Mouse (Mus musculus) adipocyte (in vitro differentiated cells): ENCODE data around the gene Myadml2.

Source experiments
- DNase-seq: peaks from one replicate; pipeline ENCODE4 v3.0.0-alpha.2; 2016; ENCODE audit warnings: low spot score

Gene Myadml2

DNA sequence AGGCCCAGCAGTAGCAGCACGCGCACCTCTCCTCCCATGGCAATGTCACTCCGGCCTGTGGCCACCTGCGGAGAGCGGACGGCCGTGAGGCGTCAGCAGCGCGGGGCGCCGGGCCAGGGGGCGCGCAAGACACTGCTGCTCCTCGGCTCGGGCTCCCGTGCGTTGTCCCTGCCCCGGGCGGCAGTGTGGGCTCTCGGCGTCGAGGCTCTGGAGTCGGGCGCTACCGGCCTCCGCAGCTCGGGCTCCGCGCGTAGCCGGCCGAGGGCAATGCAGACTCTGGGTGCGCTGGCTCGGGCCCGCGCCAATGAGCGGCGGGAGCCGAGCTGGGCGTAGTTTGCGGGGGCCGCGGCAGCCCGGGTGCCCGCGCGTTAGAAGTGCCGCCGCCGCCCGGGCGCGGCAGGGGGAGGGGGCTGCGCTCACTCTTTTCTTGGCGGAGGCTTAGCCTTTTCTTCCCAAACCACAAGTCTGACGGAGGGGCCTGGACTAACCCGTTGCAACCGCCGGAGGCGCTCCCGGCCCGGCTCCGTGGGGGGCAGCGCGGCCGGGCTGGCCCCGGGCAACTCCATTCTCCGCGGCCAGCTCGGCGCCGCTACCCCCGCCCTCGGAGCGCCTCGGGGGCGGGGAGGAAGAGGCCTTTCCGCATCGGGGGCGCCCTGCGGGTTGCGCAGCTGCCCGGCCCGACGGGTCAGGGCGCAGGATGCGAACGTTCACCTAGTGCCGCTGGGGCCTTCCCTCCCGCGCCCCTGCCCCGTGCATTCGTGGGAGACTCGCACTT is 12.5 kb upstream of the Myadml2 start:
- no peak for DNase-seq

- no peak for DNase-seq
These were observed 11.7 kb upstream of the Myadml2 start for GRCm38 (mm10) chr11:120659509-120660300.

DNA sequence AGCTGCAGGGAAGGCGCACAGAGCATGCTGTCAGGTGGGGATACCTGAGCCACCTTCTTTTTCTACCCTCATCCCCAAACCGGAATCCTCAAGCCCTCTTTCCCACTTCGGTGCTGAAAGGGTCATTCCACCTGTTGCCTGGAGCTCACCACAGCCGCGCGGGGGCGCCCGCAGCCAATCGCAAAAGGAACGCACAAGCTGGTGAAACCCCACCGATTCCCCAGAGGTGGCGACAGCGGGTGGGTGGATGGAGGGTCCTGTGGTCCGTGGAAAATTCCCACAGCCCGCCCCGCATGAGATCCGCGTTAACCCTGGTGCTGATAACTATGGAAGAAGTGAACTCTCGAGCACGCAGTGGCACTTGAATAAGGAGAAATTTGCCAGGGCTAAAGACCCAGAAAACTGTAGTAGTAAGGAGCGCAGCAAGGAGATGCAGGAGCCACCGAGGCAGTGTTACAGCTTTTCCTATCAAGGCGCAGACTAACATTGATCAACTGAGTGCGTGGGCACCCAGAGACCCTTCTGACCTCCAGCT is 11.0 kb upstream of the Myadml2 start:
- peak; percentile 49 for DNase-seq

DNA sequence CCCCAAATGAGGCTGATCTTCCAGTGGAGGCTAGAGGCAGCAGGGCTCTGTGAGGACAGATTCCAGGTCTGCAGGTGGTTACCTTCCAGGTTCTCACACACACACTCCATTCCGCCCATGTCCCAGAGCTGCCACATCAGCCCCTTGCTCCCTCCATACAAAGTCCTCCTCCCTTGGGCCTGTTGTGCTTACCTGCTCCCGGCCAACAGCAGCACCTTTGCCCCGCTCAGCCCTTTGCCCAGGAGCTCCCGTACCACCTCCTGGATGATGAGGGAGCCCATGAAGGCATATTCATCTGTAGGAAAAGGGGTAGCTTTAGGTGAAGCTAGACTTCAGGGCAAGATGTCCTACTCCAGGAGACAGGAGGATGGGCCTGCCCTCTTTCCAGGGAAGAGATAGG is 9.3 kb upstream of the Myadml2 start:
- DNase-seq = no peak

GRCm38 (mm10) chr11:120654741-120655140 is 6.8 kb upstream of the Myadml2 start:
- DNase-seq = peak; percentile 42

GRCm38 (mm10) chr11:120651872-120652271 is 3.9 kb upstream of the Myadml2 start:
- no peak for DNase-seq

DNA sequence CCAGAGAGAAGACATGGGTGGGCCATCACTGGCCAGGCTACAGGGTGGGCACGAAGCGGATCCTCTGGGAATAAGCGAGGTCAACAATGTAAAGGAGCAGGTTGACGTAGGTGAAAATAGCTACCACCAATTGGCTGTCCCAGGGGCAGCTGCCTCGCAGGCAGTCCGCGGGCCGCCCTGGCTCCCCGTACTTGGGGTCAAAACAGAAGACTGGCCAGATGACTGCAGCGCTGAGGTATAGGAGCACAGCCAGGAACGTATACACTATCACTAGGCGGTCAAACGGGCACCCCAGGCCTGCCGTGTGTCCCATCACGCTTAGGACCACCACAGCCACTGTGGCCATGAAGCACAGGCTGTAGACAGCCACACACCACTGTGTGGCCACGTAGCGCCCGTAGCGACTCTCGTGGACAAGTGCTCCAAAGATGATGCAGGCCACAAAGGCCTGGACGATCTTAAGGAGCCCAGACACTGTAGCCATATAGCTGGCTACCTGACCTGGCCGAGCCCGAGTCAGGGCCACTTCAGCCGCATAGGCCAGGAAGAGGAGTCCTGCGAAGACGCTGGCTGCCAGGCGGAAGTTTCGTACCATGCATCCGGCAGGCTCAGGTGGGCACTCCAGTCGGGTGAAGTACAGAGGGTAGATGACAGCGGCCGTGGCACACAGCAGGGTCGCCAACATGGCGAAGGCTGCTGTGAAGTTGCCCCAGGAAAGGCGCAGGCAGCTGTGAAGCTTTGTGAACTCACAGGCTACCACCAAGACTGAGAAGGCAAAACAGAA is 719 bp downstream of the Myadml2 start:
- DNase-seq = no peak

GRCm38 (mm10) chr11:120643601-120643987 is 4.4 kb downstream of the Myadml2 start, which contains the start of gene Pycr1:
TSS of gene Pycr1 (minus strand) at chr11:120643769.
- DNase-seq = peak; percentile 90

DNA sequence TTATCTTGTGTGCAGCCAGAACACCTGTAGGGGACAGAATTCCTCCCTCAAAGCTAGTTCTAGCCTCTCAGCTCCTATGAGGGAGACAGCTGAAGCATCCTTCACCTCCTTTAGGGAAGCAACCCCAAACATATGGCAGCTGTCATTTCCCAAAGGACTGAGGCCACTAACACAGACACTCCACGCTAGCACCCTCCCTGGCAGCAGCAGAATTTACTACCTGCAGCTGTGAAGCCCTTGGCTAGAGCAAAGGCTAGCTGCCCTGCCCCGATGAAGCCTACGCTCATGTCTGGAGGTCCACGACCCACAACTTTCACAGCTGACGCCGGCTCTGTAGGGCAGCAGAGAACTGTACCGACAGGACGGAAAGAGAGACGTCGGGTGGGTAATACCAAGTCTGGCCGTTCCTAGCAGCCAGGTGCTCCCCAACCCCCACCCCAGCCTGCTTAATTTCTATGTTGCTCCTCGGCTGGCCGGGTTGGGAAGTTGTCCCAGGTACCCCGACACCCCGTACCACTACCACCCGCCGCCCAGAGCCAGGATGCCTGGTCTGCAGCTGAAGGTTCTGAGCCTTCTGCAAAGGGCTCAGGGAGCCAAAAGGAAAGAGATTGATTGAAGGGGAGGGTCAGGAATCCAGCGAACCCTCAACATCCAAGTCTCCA is 4.9 kb downstream of the Myadml2 start:
- DNase-seq = no peak

DNA sequence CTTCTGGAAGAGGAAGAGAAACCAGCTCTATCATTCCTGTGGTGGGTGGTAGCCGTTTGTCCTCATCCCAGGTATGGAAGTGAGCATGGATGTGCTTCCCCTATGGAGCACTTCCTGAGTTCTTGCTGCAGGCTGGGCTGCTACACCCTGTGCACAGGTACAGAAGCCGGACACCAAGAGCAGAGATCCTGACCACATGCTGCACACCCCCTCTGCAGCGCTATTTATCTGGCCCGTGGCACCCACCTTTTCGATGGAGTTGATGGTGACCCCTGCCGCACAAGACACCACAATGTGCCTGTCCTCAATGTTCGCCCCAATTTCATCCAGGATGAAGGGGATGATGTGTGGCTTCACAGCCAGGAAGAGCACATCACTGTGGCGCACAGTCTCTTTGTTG is 6.1 kb downstream of the Myadml2 start:
- DNase-seq = no peak

DNA sequence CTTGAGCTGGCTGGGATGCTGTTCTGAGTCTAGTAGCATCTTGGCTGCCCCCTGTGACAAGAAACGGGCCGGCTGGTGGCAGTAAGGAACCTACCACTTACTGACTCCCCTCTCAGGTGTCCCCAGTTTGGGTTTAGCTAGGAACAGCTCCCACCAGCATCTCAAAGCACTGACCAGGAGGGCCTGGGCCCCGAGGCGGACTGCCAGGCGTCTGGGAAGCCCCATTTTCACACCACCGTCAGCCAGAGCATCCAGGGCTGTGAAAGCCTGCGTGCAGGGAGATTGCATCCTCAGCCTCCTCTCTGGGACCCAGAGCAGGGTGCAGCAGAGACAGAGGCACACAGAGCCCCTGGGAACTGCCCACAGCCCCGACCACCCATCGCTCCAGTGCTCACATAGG is 6.7 kb downstream of the Myadml2 start:
- DNase-seq = no peak

- no peak for DNase-seq
These were observed 13.1 kb downstream of the Myadml2 start for GRCm38 (mm10) chr11:120634810-120635209.

DNA sequence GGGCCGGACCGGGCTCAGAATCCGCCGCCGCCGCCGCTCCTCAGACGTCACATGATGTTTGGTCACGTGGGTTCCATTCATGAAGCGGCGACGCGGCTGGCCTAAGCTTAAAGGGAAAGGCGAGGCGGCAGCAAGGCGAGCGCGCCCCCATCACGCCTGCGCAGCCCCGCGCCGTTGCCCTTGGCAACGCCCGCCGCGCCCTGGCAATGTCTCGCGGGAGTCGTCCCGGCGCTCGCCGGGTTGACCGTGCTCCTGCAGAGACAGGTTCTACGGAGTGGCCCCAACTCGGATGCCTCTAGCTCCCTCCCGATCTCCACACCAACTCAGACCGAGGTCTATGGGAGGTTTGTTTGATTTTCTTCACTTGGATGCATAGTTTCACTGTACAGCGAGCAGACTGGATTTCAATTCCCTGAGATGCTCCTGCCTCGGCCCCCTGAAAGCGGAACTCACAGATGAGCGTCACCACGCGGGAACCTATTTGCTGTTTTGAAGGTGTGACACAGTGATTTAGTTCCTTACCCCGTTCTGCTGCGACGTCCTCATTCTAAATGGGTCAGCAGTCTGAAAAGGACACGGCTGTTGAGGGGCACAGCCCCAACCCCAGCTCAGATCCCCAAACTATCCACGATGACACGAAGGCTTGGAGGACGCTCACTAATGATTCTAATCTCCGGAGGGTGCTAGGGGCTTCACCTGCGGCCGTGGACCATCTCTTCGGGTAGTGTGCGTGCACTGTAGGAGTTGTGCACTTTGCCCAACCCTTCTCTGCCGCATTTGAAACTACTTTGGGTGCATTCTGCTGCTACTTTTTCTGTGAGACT is 14.2 kb downstream of the Myadml2 start, which contains the start of gene Mafg:
Mafg (minus strand) TSS at position 81 of the 824 bp plus-strand sequence.
- peak; percentile 97 for DNase-seq

DNA sequence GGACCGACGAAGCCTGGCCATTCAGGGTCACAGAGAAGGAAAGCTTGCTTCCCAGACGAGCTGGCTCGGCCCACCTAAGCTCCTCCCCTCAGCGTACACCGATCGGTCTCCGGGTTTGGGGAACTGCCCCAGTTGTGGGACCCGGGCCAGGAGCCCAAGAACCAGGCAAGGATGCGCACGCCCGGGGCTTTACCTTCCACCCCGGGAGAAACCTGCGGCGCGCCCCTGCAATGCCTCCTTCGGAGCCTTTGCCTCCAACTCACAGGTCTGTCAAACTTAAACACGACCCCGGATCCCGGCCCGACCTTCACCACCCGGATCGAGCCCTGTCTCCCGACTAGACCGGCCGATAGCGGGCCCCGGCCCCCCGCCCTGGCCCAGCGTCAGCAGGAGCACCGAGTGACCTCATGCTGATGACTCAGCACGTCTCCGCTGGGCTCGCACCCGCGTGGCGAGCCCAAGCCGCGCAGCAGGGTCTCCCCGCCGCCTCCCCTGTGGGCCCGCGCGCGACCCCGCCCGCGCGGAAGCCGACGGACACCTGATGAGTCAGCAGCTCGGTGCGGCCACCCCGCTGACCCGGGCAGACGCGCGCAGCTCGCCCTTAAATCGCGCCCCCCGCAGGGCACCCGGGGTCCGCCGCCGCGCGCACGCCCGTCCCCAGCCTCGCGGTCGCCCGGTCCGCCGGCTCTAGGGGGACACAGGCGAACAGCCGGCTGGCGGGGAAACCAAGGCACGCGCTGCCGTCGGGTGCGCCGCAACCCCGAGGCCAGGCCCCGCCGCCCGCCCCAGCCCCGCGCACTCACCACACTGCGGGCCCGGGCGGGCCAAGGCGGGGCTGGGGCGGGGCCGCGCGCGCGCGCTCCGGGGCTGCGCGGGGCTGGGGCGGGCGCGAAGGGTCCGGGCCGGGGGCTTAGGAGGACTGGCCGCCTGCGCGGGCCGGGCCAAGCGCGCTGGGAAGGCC is 15.1 kb downstream of the Myadml2 start:
- DNase-seq = peak; percentile 83

GRCm38 (mm10) chr11:120631726-120632448 is 16.1 kb downstream of the Myadml2 start:
- peak; percentile 29 for DNase-seq

DNA sequence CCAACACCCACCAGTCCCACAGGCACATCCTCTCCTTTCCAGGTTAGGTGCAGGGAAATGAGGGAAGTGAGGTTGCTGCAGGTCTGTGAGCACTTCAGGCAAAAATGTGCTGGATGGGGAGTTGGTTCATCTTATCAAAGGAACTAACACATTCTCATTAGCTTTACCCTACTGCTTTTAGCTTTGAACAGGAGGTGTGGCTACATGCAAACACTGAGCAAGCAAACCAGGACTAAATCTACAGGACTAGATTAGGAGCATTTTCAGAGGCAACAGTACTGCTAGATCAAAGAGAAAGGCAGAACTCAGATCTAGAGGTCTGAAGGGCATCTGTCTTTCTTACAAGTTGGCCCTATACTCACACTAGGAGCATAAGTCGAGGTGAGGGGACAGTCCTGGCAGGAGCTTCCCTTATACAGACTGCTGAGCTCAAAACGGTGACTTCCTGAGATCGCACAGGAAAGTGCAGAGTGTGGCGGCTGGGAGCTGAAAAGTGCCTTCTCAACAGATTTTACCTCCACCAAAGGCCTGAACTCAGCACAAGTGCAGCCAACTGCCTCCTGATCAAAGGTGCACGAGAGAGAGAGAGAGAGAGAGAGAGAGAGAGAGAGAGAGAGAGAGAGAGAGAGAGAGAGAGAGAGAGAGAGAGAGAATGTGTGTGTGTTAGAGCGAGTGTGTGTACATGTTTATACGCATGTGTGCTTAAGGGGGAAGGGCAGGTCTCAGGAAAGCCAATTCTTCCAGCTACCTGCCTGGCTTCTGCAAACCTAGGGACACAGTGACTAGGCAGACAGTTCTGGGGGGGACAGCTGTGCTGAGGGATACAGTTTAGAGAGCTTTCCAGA is 16.9 kb downstream of the Myadml2 start:
- DNase-seq = peak; percentile 27

DNA sequence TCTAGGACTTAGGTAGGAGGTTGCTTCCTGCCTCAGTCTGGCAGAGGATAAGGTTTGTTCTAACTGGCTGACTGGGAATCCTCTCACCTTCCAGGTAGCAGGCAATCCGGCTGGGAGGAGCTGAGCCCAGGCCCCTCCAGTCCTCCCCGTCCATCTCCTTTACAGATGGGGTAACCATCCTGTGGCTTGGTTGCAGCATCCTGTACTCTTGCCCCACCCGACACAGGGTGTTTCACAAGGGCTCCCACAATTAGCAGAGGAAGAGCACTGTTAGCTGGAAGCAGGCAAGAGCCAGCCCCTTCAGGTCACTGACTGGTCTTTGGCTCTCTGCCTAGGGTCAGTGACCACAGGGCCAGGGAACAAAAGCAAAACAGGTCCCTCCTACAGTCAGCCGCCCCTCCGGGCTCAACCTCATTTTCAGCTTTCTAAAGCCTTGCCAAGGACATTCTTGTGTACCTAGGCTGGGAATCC is 17.5 kb downstream of the Myadml2 start:
- peak; percentile 54 for DNase-seq

DNA sequence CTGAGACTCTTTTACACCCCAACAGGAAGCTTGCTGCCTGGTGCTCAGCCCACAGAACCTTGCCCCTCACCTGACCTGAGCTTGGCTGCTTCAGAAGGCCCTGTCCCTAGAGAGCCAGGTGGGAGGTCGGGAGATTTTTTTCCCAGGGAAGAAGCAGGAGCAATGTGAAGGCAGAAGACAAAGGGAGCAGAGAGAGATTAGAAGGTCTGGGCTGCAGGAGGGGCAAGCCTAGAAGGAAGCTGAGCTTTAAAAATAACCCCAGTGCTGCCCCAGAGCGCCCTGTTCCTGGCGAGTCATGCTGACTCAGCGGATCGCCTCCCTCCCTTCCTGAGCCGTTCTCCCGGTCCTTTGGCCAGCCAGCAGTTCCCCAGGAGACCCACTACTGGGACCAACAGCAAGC is 18.0 kb downstream of the Myadml2 start:
- peak; percentile 48 for DNase-seq
